Mouse (Mus musculus): ENCODE data around the gene Gnptab.

DNA sequence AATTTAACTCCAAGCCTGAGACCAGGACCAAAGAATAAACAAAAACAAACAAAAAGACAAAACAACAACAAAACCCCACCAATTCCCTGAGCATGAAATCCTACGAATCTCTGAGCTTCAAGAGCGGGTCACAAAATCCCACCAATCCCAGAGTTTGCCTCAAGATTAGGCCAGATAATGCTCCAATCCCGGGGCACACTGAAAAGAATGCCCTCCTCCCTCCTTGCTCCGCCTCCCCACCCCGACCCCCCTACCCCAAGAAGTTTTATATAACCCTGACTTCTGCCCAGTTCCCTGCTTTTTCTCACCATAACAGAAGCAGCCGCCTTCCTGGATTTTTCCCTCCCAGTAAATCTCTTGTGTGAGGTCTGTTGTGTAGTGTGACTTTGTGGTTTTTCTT lies 78.9 kb downstream of the Gnptab start:
- TF ChIP-seq FLI1 (IDR thresholded peaks at IDR 0.05; ENCODE audit: low read length), result no peak
- TF ChIP-seq GATA1 (IDR thresholded peaks at IDR 0.05; ENCODE audit: borderline replicate concordance, low read length), result no peak

Data from megakaryocyte, embryonic 14.5 days (primary cell).